Mouse (Mus musculus) cerebellum, adult 2 months (tissue): ENCODE measurements around the gene Slc39a5. TPM values are rescaled to one million over a fixed set of nuclear protein-coding genes. Genes with fewer than 3 reads are reported as not detected.

Source experiments
- DNase-seq, 2 experiments: peaks; one replicate each; pipeline ENCODE4 v3.0.0; 2021
- H3K27ac ChIP-seq: fragments of 200-500 bp; 2 replicates; pipeline ENCODE4 v1.5.1; 2012; ENCODE audit warnings: low read length, control low read depth, inconsistent platforms; ENCODE audit not compliant: insufficient read depth
- H3K27me3 ChIP-seq: fragments of 200-500 bp; 2 replicates; pipeline ENCODE4 v1.6.1; 2012; ENCODE audit warnings: inconsistent platforms, mild to moderate bottlenecking, low read length, moderate library complexity; ENCODE audit not compliant: control insufficient read depth, insufficient read depth
- H3K4me1 ChIP-seq: fragments of 200-500 bp; 2 replicates; pipeline ENCODE4 v1.6.1; 2011; ENCODE audit warnings: low read length; ENCODE audit not compliant: control insufficient read depth, insufficient read depth
- H3K4me3 ChIP-seq: fragments of 200-500 bp; replicated peaks from 2 replicates; pipeline ENCODE3; 2011; ENCODE audit warnings: mild to moderate bottlenecking, low read depth, low read length, control low read depth; ENCODE audit not compliant: insufficient read depth
- CTCF ChIP-seq: fragments of 200-500 bp; IDR thresholded peaks from 2 replicates; pipeline ENCODE4 v1.5.1; 2011; ENCODE audit warnings: low read depth, mild to moderate bottlenecking, control low read depth, low read length, moderate library complexity, borderline replicate concordance; ENCODE audit not compliant: insufficient read depth
- POLR2A ChIP-seq: fragments of 200-500 bp; IDR thresholded peaks from 2 replicates; pipeline ENCODE4 v1.6.1; 2011; ENCODE audit warnings: low read length, control low read depth, borderline replicate concordance; ENCODE audit not compliant: insufficient read depth
- WGBS: fragments of 180-500 bp; shearing (Covaris S2); methylation state at CpG from one replicate; pipeline ENCODE4 v1.1.7; 2018; 5-methylcytosine and 5-hydroxymethylcytosine counted together
- polyA plus RNA-seq: library from polyadenylated mRNA; depleted of rRNA; stranded (reverse); fragments of >200 nt; gene quantifications from 2 replicates; pipeline ENCODE4 v1.2.3, GENCODE M21; 2012; rRNA removed

The Slc39a5 gene
- polyA plus RNA-seq, result 0.13 TPM in 1 of 2 replicates, not detected in the other

DNA sequence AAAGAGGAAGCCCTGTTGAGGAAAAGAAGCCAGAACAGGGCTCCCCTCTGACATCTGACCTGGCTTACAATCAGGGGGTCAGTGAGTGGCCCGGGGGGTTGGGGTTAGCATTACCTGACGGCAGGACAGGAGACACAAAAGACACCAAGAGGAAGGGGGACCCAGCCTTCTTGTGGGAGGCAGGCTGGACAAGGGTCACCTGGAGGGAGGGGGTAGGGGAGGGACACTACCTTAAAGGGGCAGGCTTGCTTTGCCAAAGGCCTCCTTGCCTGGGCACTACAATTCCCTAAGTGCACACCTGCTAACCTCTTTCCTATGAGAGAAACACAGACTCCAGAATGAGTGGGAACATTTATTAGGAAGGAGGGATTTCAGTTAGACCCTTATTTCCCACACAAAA lies at the start of gene Slc39a5:
Gene Slc39a5 (minus strand): TSS at position 174 of the 400 bp plus-strand sequence.
- Histone ChIP-seq H3K4me3 (no peak within 1 kb of the TSS), H3K4me1 (peaks cover 25% of the 10 kb centered on the region), H3K27ac (no peak within 1 kb of the TSS), H3K27me3 (no peaks in the 10 kb centered on the region)
- WGBS, result 26% methylated on average over 2 of the region's 2 CpGs
- TF ChIP-seq CTCF, result no peak
- TF ChIP-seq POLR2A, result no peak
- no peak for DNase-seq

DNA sequence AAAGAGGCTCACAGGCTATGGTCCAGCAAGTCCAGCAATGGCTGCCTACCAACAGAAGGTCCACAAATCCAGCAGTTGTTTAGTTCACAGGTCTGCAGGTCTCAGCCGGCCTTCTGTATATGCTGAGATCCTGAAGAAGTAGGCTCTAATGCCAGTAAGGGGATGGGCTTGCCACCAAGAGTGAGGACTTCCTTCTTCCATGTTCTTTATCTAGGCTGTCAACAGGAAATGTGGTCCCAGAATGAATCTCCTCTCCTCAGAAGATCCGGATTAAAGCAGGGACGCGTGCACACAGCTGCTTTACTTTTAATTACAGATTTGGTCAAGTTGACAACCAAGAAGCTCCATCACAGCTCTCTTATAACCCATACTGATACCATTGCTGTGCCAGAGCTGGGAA lies 44.4 kb upstream of the Slc39a5 start:
- Histone ChIP-seq H3K4me3 (no peak overlapping the region), H3K4me1 (peaks cover 12% of the 10 kb centered on the region), H3K27me3 (no peaks in the 10 kb centered on the region), H3K27ac (no peak overlapping the region)
- DNase-seq, result no peak
- 90% methylated on average over 4 of the region's 4 CpGs for WGBS
- TF ChIP-seq CTCF (no peak), POLR2A (no peak)

DNA sequence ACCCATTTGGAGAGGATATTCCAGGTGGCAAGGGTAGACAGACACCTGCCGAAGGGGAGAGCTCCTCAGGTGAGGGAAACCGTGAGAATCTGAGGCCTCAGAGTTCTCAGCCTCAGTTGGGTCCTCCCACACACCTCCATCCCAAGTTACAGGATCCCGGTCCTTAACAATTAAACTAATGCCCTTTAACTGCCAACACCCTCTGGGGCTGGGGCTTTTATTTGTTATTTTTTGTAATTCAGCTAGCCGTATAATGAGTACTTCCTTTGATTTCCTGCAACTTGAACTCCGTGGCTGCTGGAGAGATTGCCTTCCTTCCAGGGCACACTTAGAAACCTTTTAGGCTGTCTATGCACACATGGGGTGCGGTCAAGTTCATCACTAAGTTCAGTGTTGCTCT lies 43.3 kb upstream of the Slc39a5 start:
- no peak overlapping the region for H3K4me3 ChIP-seq
- no peak overlapping the region for H3K27ac ChIP-seq
- DNase-seq, result no peak
- 78% methylated on average over 6 of the region's 6 CpGs for WGBS
- peaks cover 12% of the 10 kb centered on the region for H3K4me1 ChIP-seq
- TF ChIP-seq CTCF (no peak), POLR2A (no peak)
- no peaks in the 10 kb centered on the region for H3K27me3 ChIP-seq

DNA sequence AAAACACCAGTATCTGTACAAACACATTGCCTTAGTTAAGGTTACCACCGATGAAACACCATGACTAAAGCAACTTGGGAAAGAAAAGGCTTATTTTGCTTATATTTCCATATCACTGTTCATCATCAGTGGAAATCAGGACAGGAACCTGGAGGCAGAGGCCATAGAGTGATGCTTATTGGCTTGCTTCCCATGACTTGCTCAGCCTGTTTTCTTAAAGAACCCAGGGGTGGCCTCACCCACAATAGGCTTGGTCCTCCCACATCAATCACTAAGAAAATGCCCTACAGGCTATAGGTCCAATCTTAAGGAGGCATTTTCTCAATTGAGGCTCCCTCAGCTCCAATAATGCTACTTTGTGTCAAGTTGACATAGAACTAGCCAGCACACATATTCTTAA lies 41.7 kb upstream of the Slc39a5 start:
- Histone ChIP-seq H3K27me3 (no peaks in the 10 kb centered on the region), H3K4me1 (peaks cover 24% of the 10 kb centered on the region), H3K4me3 (no peak overlapping the region), H3K27ac (no peak overlapping the region)
- no peak for DNase-seq
- no peak for TF ChIP-seq POLR2A
- TF ChIP-seq CTCF, result no peak
- WGBS, result 97% methylated on average over 1 of the region's 1 CpGs

DNA sequence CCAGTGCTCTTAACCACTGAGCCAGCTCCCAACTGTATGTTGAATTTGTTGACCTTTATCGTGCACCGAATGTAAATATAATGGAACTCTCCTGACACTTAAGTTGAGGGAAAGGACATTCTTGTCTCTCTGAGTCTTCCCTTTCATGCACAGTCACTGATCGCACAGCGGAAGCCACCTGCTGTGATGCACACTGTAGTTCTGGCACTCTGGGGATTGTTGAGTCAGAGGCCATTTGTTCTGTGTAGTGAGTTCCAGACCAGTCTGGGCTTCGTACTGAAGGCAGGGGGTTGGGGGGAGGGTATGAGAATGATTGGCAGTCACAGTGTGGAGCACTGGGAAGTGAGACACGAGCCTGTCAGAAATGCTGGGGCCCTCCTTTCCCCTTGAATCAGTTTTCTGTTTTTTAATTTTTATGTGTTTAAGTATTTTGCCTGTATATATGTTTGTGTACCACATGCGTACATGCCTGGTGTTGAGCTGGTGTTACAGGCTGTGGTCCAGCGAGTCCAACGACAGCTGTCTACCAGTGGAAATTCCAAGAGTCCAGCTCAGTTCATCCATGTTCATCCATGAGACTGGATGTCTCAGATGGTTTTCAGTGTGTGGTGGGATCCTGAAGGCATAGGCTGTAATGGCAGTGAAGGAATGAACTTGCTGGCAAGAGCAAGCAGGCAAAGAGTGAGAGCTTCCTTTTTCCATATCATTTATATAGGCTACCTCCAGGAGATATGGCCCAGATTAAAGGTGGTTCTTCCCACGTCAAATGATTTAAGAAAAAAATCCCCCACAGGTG lies 40.5 kb upstream of the Slc39a5 start:
- Histone ChIP-seq H3K4me3 (no peak overlapping the region), H3K4me1 (peaks cover 32% of the 10 kb centered on the region), H3K27ac (peak overlapping the region; percentile 31; the same call in 1 of the 2 replicates), H3K27me3 (no peaks in the 10 kb centered on the region)
- TF ChIP-seq CTCF, result no peak
- TF ChIP-seq POLR2A, result no peak
- 40% methylated on average over 10 of the region's 10 CpGs for WGBS
- peak; percentile 47 to 67 for DNase-seq

DNA sequence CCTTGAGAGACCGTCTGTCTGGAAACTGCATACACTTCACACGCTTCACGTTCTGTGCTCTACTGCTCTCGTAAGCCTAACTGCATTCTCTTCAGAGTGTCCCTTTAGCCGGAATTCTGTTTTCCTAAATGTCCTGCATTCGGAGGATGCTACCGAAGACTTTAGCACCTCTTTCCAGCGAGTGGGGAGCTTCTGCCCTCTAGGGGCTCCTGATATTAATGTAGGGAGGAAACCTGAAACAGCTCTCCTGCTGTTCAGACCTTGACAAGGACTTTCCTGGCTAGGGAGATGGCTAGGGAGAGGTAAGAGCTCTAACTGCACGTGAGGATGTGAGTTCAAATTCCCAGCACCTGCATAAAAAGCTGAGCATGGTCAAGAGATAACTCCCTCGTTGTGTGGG lies 39.4 kb upstream of the Slc39a5 start:
- TF ChIP-seq POLR2A (no peak), CTCF (peak; percentile 71; the same call in 1 of the 2 replicates)
- Histone ChIP-seq H3K4me3 (no peak overlapping the region), H3K27ac (no peak overlapping the region), H3K27me3 (no peaks in the 10 kb centered on the region), H3K4me1 (peaks cover 42% of the 10 kb centered on the region)
- WGBS, result 28% methylated on average over 10 of the region's 10 CpGs
- peak; percentile 54 to 62 for DNase-seq

DNA sequence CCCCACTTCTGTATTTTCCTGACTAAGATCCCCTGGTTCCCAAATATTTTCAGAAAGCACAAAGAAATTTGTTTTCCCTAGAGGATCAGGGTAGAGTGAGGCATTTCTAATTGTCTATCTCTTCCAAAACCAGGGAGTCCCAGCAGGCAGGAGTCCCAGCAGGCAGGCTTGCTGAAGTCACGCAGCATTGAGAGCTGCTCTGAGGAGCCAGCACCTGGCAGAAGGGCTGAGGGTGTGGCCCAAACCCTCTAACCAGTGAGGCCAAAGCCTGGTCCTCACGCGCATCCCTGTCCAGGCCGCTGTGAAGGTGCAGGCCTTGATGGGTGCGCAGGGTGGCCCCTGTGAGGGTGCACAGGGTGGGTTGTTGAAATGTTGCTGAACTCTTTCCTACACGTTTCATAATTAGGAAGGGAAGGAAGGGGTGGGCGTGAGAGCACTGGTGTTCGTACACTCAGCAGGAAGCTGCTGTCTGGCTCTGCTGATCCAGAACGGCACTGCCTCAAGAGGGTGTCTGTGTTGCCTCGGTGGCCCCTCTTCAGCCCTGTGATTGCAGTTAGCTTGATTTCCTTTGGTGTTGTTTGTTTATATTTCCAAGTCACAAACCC lies 37.7 kb upstream of the Slc39a5 start:
- Histone ChIP-seq H3K4me1 (peaks cover 51% of the 10 kb centered on the region), H3K27ac (peak overlapping the region; percentile 33), H3K4me3 (no peak overlapping the region), H3K27me3 (no peaks in the 10 kb centered on the region)
- WGBS, result 32% methylated on average over 10 of the region's 10 CpGs
- TF ChIP-seq POLR2A, result no peak
- peak in 1 of 2 experiments; percentile 57 for DNase-seq

DNA sequence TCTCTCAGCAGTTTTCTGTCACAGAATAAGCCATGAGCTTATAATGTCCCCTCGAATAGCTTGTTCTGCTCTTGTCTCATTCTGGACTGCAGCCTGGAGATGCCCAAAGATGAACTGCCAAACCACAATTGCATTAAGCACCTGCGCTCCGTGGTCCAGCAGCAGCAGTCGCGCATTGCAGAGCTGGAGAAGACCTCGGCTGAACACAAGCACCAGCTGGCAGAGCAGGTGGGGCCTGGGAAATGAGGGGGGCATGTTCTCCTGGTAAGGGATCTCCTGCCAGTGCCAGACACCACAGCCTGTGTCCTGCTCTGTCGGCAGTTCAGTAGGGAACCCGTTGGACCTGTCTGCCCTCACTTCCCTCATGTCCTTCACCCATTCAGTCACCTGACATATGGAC lies 35.3 kb upstream of the Slc39a5 start:
- peaks cover 47% of the 10 kb centered on the region for H3K4me1 ChIP-seq
- peak overlapping the region; percentile 35; the same call in 1 of the 2 replicates for H3K27ac ChIP-seq
- TF ChIP-seq POLR2A (no peak), CTCF (no peak)

More for the DNA sequence above, 35.3 kb upstream of the Slc39a5 start:
- no peaks in the 10 kb centered on the region for H3K27me3 ChIP-seq
- 12% methylated on average over 8 of the region's 8 CpGs for whole genome bisulfite sequencing
- peak; percentile 65 to 69 for DNase-seq
- H3K4me3 ChIP-seq, result no peak overlapping the region
